Mouse (Mus musculus): ENCODE data around the gene Gsta4. TPM values are rescaled to one million over a fixed set of nuclear protein-coding genes. Genes with fewer than 3 reads are reported as not detected.
A peak's percentile ranks its signal among the peaks of the same experiment; 100 is the strongest.
"Not testable (repeated sequence)": the region's sequence is repeated elsewhere in the genome, so short reads cannot be mapped to it uniquely, and the experiment has no call there.

Gene Gsta4
- total RNA-seq (2022): 10 to 100 TPM; 33.6 to 43.8 (median 38.8) TPM

- not testable (repeated sequence) for DNase-seq (ENCODE audit: low spot score in 2 of 2)
Observed at GRCm38 (mm10) chr9:78182474-78182873, at the start of gene Gsta4. TSS of gene Gsta4 (plus strand) at chr9:78182774.

GRCm38 (mm10) chr9:78135658-78136057, 46.9 kb upstream of the Gsta4 start:
- no peak for DNase-seq (ENCODE audit: low spot score in 2 of 2)

GRCm38 (mm10) chr9:78138044-78138676, 44.4 kb upstream of the Gsta4 start:
- no peak for DNase-seq (ENCODE audit: low spot score in 2 of 2)

GRCm38 (mm10) chr9:78139463-78139862, 43.1 kb upstream of the Gsta4 start:
- no peak for DNase-seq (ENCODE audit: low spot score in 2 of 2)

- DNase-seq (ENCODE audit: low spot score in 2 of 2): peak in 1 of 2 experiments; percentile 75
Observed at GRCm38 (mm10) chr9:78146099-78146498, 36.5 kb upstream of the Gsta4 start.

- peak in 1 of 2 experiments; percentile 53 for DNase-seq (ENCODE audit: low spot score in 2 of 2)
Observed at GRCm38 (mm10) chr9:78146627-78147026, 35.9 kb upstream of the Gsta4 start.

GRCm38 (mm10) chr9:78148149-78148548, 34.4 kb upstream of the Gsta4 start:
- DNase-seq (ENCODE audit: low spot score in 2 of 2): no peak

- not testable (repeated sequence) for DNase-seq (ENCODE audit: low spot score in 2 of 2)
Observed at GRCm38 (mm10) chr9:78149770-78150169, 32.8 kb upstream of the Gsta4 start.

GRCm38 (mm10) chr9:78154211-78154977, 28.2 kb upstream of the Gsta4 start:
- DNase-seq (ENCODE audit: low spot score in 2 of 2): no peak

- no peak for DNase-seq (ENCODE audit: low spot score in 2 of 2)
Observed at GRCm38 (mm10) chr9:78157221-78157620, 25.4 kb upstream of the Gsta4 start.

GRCm38 (mm10) chr9:78163291-78163690, 19.3 kb upstream of the Gsta4 start:
- DNase-seq (ENCODE audit: low spot score in 2 of 2): no peak

GRCm38 (mm10) chr9:78164741-78165140, 17.8 kb upstream of the Gsta4 start:
- no peak for DNase-seq (ENCODE audit: low spot score in 2 of 2)

GRCm38 (mm10) chr9:78165454-78165853, 17.1 kb upstream of the Gsta4 start:
- DNase-seq (ENCODE audit: low spot score in 2 of 2): no peak

GRCm38 (mm10) chr9:78166694-78167452, 15.7 kb upstream of the Gsta4 start:
- DNase-seq (ENCODE audit: low spot score in 2 of 2): no peak

- no peak for DNase-seq (ENCODE audit: low spot score in 2 of 2)
Observed at GRCm38 (mm10) chr9:78167453-78167969, 15.1 kb upstream of the Gsta4 start.

GRCm38 (mm10) chr9:78168864-78169263, 13.7 kb upstream of the Gsta4 start:
- no peak for DNase-seq (ENCODE audit: low spot score in 2 of 2)

- no peak for DNase-seq (ENCODE audit: low spot score in 2 of 2)
Observed at GRCm38 (mm10) chr9:78174016-78174415, 8.6 kb upstream of the Gsta4 start.

- not testable (repeated sequence) for DNase-seq (ENCODE audit: low spot score in 2 of 2)
Observed at GRCm38 (mm10) chr9:78174925-78175276, 7.7 kb upstream of the Gsta4 start.

GRCm38 (mm10) chr9:78175277-78176200, 7.0 kb upstream of the Gsta4 start:
- peak; percentile 84 to 94 for DNase-seq (ENCODE audit: low spot score in 2 of 2)

- DNase-seq (ENCODE audit: low spot score in 2 of 2): peak; percentile 33 to 39
Observed at GRCm38 (mm10) chr9:78176201-78176727, 6.3 kb upstream of the Gsta4 start.

GRCm38 (mm10) chr9:78176831-78177230, 5.7 kb upstream of the Gsta4 start:
- peak; percentile 22 to 50 for DNase-seq (ENCODE audit: low spot score in 2 of 2)

All from left cerebral cortex, adult 8-10 months (tissue).